Mouse (Mus musculus) effector memory CD4-positive, alpha-beta T cell, adult 7 months (primary cell): Measurements from ENCODE around the gene 1600014C10Rik. TPM values are rescaled to one million over a fixed set of nuclear protein-coding genes. Genes with fewer than 3 reads are reported as not detected.

Experiments used
- polyA plus RNA-seq: library from polyadenylated mRNA; unstranded; fragments of 100-300 nt; shearing (Covaris generic); gene quantifications from one replicate; pipeline ENCODE4 v1.2.1, GENCODE M21; 2017

The 1600014C10Rik gene
- 29.5 TPM for polyA plus RNA-seq

GRCm38 (mm10) chr7:38182962-38183687 is at the start of gene 1600014C10Rik:
TSS of gene 1600014C10Rik (plus strand) at chr7:38183217.

GRCm38 (mm10) chr7:38227900-38228298 is 44.9 kb downstream of the 1600014C10Rik start, which contains the start of gene Plekhf1:
TSS of gene Plekhf1 (minus strand) at chr7:38228016.

Other genes starting within 250 kb of the 1600014C10Rik start
- 57.0 TPM for gene Uri1, start 159.7 kb upstream of the 1600014C10Rik start, polyA plus RNA-seq
- 2.2 TPM for gene Ccne1, start 75.7 kb upstream of the 1600014C10Rik start, polyA plus RNA-seq
- gene Plekhf1, start 44.8 kb downstream of the 1600014C10Rik start, polyA plus RNA-seq, result 1.3 TPM
- gene Pop4, start 88.2 kb downstream of the 1600014C10Rik start, polyA plus RNA-seq, result 39.6 TPM